Mouse (Mus musculus): ENCODE data around the gene Zfp513. TPM values are rescaled to one million over a fixed set of nuclear protein-coding genes. Genes with fewer than 3 reads are reported as not detected.

Zfp513 gene
- 10.8 TPM for polyA plus RNA-seq (2014; fragmentation: Illumina TruSeq; extraction: RNeasy Lipid Tissue Mini Kit (QIAGEN cat#74804); ENCODE audit: low read depth, low replicate concordance)

GRCm38 (mm10) chr5:31201742-31202590 lies at the start of gene Zfp513:
TSS of gene Zfp513 (minus strand) at chr5:31202303.

GRCm38 (mm10) chr5:31251541-31252101 lies 49.5 kb upstream of the Zfp513 start, which contains the start of gene Krtcap3:
TSS of gene Krtcap3 (plus strand) at chr5:31251691.

DNA sequence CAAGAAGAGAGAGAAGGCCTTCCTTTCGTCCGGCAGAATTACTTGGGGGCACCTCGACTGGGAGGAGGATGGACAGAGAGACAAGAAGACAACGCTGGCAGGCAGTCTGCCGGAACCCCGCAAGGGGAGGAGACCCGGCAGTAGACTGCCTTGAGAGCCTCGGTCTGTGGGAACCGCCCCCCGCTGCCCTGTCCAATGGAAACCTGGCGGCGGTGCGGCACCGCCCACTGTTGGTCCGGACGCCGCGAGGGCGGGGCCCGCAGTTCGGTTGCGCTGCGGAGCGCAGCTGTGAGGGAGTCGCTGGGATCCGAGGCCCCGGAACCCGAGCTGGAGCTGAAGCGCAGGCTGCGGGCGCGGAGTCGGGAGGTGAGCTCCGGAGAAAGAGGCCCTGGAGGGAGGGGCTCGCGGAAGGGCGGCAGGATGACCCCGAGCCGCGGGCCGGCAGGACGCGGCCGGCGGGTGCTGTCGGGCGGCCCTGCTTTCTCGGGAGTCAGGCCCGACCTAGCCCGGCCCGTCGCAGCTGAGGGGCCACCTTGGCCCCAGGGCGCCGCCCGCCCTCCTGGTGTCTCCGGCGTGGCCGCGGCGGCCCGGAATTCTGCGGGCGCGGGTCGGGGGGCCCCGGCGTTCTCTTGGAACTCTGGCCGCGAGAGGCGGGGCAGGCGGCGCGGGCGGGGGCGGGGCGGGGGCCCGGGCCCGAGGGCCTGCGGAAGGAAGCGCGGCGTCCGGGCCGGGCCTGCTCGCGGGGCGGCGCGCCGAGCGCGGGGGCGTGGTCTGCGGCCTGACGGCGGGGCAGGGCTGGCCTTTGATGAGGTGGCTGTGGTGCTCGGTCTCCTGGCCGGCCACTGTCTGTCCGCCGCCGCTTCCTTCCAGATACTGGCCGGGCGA lies 38.8 kb upstream of the Zfp513 start, which contains the start of the genes Nrbp1 and Gm9970:
Nrbp1 (plus strand) TSS at position 228 of the 885 bp plus-strand sequence.
Gm9970 (minus strand) TSS at position 596 of the 885 bp plus-strand sequence.

DNA sequence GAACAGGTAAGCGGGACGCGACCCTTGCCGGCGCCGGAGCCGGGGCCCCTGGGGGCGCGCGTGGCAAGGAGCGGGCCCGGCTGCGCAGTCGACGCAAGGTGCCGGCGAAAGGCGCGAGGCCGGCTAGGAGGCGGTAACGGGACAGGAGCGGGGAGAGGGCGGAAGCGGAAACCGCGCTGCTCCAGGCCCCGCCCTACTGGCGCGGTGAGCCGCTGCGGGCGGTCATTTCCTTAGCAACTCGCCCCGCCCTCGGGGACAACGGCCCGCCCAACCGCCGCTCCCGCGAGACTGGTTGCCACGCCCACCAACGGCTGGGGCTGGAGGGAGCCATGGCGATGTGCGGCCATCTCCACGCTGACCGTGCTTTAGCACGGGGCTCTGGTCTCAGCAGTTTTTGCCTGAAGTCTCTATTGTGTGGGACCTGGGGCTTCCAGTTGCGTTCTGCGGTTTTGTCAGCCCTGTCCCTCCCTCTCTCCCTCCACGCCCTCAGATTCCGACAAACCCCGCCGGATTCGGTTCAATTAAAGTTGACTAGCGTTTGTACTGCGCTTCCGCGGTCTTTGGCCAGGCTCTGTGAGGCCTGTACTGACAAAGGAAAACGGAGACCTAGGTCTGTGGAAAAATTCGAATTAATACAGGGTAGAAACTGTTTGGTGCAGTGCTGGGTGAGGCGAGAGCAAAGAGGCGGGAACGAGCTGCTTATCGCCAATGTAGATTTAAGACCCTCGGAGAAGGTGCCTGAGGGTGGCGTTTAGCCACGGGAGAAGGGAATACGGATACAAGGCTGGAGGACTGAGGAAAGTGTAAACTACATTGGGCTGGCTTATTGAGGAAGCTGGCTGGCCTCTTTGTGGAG lies 18.6 kb upstream of the Zfp513 start, which contains the start of gene Ppm1g:
Ppm1g (minus strand) TSS at position 240 of the 856 bp plus-strand sequence.

GRCm38 (mm10) chr5:31192939-31193630 lies 9.0 kb downstream of the Zfp513 start, which contains the start of the genes Snx17 and Eif2b4:
TSS of gene Snx17 (plus strand) at chr5:31193227.
TSS of gene Eif2b4 (minus strand) at chr5:31193430.

GRCm38 (mm10) chr5:31179766-31180630 lies 22.1 kb downstream of the Zfp513 start, which contains the start of the genes Gm29609 and Gtf3c2:
TSS of gene Gm29609 (minus strand) at chr5:31179911.
TSS of gene Gtf3c2 (minus strand) at chr5:31180144.

DNA sequence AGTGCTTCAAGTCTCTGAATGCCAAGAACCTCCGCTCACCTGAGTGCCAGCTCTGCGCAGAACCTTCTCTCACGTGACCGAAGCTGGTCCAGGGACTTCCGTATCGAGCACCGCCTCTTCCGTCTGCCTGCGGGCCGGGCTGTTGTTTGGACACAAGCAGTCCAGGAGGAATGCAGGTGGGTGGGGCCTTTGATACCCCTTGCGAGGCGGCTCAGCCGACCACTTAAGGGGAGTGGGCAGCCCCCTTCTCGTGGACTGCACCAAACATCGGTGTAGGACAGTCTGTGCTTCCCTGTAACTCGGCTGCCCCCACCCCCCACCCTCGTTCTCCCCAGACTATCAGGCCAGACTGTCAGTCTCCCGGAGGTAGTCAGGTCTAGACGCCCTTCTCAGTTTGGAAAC lies 48.0 kb downstream of the Zfp513 start, which contains the start of gene Mpv17:
Mpv17 (minus strand) TSS at position 100 of the 402 bp plus-strand sequence.

Other genes starting within 250 kb of the Zfp513 start
- 91.3 TPM for gene Preb, start 241.9 kb downstream of the Zfp513 start, polyA plus RNA-seq (2014; fragmentation: Illumina TruSeq; extraction: RNeasy Lipid Tissue Mini Kit (QIAGEN cat#74804); ENCODE audit: low read depth, low replicate concordance)
- 2.1 TPM for gene Tcf23, start 233.6 kb downstream of the Zfp513 start, polyA plus RNA-seq (2014; fragmentation: Illumina TruSeq; extraction: RNeasy Lipid Tissue Mini Kit (QIAGEN cat#74804); ENCODE audit: low read depth, low replicate concordance)
- 83.6 TPM for gene Atraid, start 154.0 kb downstream of the Zfp513 start, polyA plus RNA-seq (2014; fragmentation: Illumina TruSeq; extraction: RNeasy Lipid Tissue Mini Kit (QIAGEN cat#74804); ENCODE audit: low read depth, low replicate concordance)
- gene Slc5a6, start 153.4 kb downstream of the Zfp513 start, polyA plus RNA-seq (2014; fragmentation: Illumina TruSeq; extraction: RNeasy Lipid Tissue Mini Kit (QIAGEN cat#74804); ENCODE audit: low read depth, low replicate concordance): 14.1 TPM
- 12.7 TPM for gene Cad, start 147.5 kb downstream of the Zfp513 start, polyA plus RNA-seq (2014; fragmentation: Illumina TruSeq; extraction: RNeasy Lipid Tissue Mini Kit (QIAGEN cat#74804); ENCODE audit: low read depth, low replicate concordance)
- gene Dnajc5g, start 96.0 kb downstream of the Zfp513 start, polyA plus RNA-seq (2014; fragmentation: Illumina TruSeq; extraction: RNeasy Lipid Tissue Mini Kit (QIAGEN cat#74804); ENCODE audit: low read depth, low replicate concordance): not detected
- not detected for gene Slc30a3, start 94.1 kb downstream of the Zfp513 start, polyA plus RNA-seq (2014; fragmentation: Illumina TruSeq; extraction: RNeasy Lipid Tissue Mini Kit (QIAGEN cat#74804); ENCODE audit: low read depth, low replicate concordance)
- gene Trim54, start 85.6 kb downstream of the Zfp513 start, polyA plus RNA-seq (2014; fragmentation: Illumina TruSeq; extraction: RNeasy Lipid Tissue Mini Kit (QIAGEN cat#74804); ENCODE audit: low read depth, low replicate concordance): 266 TPM
- gene Ucn, start 63.5 kb downstream of the Zfp513 start, polyA plus RNA-seq (2014; fragmentation: Illumina TruSeq; extraction: RNeasy Lipid Tissue Mini Kit (QIAGEN cat#74804); ENCODE audit: low read depth, low replicate concordance): not detected
- 118 TPM for gene Mpv17, start 48.1 kb downstream of the Zfp513 start, polyA plus RNA-seq (2014; fragmentation: Illumina TruSeq; extraction: RNeasy Lipid Tissue Mini Kit (QIAGEN cat#74804); ENCODE audit: low read depth, low replicate concordance)
- gene Gm29609, start 22.4 kb downstream of the Zfp513 start, polyA plus RNA-seq (2014; fragmentation: Illumina TruSeq; extraction: RNeasy Lipid Tissue Mini Kit (QIAGEN cat#74804); ENCODE audit: low read depth, low replicate concordance): 1.3 TPM
- 43.8 TPM for gene Gtf3c2, start 22.2 kb downstream of the Zfp513 start, polyA plus RNA-seq (2014; fragmentation: Illumina TruSeq; extraction: RNeasy Lipid Tissue Mini Kit (QIAGEN cat#74804); ENCODE audit: low read depth, low replicate concordance)
- gene Snx17, start 9.1 kb downstream of the Zfp513 start, polyA plus RNA-seq (2014; fragmentation: Illumina TruSeq; extraction: RNeasy Lipid Tissue Mini Kit (QIAGEN cat#74804); ENCODE audit: low read depth, low replicate concordance): 62.4 TPM
- 48.9 TPM for gene Eif2b4, start 8.9 kb downstream of the Zfp513 start, polyA plus RNA-seq (2014; fragmentation: Illumina TruSeq; extraction: RNeasy Lipid Tissue Mini Kit (QIAGEN cat#74804); ENCODE audit: low read depth, low replicate concordance)
- gene Ppm1g, start 18.4 kb upstream of the Zfp513 start, polyA plus RNA-seq (2014; fragmentation: Illumina TruSeq; extraction: RNeasy Lipid Tissue Mini Kit (QIAGEN cat#74804); ENCODE audit: low read depth, low replicate concordance): 53.4 TPM
- 106 TPM for gene Nrbp1, start 38.6 kb upstream of the Zfp513 start, polyA plus RNA-seq (2014; fragmentation: Illumina TruSeq; extraction: RNeasy Lipid Tissue Mini Kit (QIAGEN cat#74804); ENCODE audit: low read depth, low replicate concordance)
- gene Gm9970, start 38.9 kb upstream of the Zfp513 start, polyA plus RNA-seq (2014; fragmentation: Illumina TruSeq; extraction: RNeasy Lipid Tissue Mini Kit (QIAGEN cat#74804); ENCODE audit: low read depth, low replicate concordance): not detected
- gene Krtcap3, start 49.4 kb upstream of the Zfp513 start, polyA plus RNA-seq (2014; fragmentation: Illumina TruSeq; extraction: RNeasy Lipid Tissue Mini Kit (QIAGEN cat#74804); ENCODE audit: low read depth, low replicate concordance): 3.0 TPM
- 35.3 TPM for gene Ift172, start 88.8 kb upstream of the Zfp513 start, polyA plus RNA-seq (2014; fragmentation: Illumina TruSeq; extraction: RNeasy Lipid Tissue Mini Kit (QIAGEN cat#74804); ENCODE audit: low read depth, low replicate concordance)
- 7.4 TPM for gene Fndc4, start 93.8 kb upstream of the Zfp513 start, polyA plus RNA-seq (2014; fragmentation: Illumina TruSeq; extraction: RNeasy Lipid Tissue Mini Kit (QIAGEN cat#74804); ENCODE audit: low read depth, low replicate concordance)
- not detected for gene Gckr, start 95.1 kb upstream of the Zfp513 start, polyA plus RNA-seq (2014; fragmentation: Illumina TruSeq; extraction: RNeasy Lipid Tissue Mini Kit (QIAGEN cat#74804); ENCODE audit: low read depth, low replicate concordance)

Measured in heart, adult 10 weeks (tissue).